Mouse (Mus musculus) stomach, postnatal 0 days (tissue): ENCODE results near the gene 3425401B19Rik.

Source experiments
- CTCF ChIP-seq: IDR thresholded peaks from 2 replicates; pipeline ENCODE4 v1.5.1; 2016; ENCODE audit warnings: antibody characterized with exemption, low read depth, mild to moderate bottlenecking, moderate library complexity
- EP300 ChIP-seq: optimal IDR thresholded peaks from 2 replicates; pipeline ENCODE3; 2016; ENCODE audit warnings: antibody characterized with exemption

GRCm38 (mm10) chr14:32716763-32717439, 31.8 kb upstream of the 3425401B19Rik start:
- TF ChIP-seq CTCF (no peak), EP300 (no peak)
